Mouse (Mus musculus): ENCODE results near the gene Zfp958.
"Not testable (repeated sequence)": the region's sequence is repeated elsewhere in the genome, so short reads cannot be mapped to it uniquely, and the experiment has no call there.

Gene Zfp958

DNA sequence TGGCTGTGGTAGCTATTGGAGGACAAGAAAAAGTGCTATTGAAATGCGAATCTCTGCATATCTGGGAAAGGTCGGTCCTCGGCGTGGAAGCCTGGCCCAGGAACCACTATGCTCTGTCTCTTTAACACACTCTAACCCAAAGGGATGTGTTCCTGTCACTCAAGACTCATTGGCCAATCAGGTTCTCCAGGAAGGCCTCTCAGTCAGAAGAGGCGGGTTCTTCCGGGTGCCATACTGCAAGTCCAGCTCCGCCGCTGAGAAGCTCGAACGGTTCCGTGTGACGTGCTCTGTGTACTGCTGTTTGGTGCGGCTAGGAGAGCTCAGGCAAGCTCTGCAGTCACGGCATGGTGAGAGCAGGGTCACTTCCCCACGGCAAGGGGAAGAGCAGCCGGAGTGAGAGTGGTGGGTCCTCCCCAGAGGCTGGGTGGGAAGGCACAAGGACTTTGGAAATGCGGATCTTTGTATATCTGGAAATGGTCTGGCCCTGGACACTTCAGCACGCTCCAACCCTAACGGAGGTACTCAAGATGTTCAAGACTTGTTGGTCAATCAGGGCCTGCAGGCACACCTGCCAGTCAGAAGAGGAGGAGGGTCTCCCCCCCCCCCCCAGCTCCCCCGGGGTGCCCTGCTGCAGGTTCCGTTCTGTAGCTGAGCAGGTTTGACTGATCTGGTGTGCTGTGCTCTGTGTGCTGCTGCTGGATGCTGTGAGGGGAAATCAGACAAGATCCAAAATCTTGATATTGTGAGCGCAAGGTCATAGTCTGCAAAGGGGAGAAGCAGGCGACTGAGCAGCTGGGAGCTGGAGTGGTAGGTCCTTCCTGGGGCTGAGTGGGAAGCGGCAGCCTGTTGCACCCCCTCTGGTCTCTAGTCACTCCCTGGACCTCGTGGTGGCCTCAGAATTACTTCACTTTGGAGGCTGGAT, at the start of gene Zfp958:
TSS of gene Zfp958 (plus strand) at position 236 of the 922 bp plus-strand sequence.
- peak; percentile 89 for DNase-seq (ENCODE audit: low spot score)

DNA sequence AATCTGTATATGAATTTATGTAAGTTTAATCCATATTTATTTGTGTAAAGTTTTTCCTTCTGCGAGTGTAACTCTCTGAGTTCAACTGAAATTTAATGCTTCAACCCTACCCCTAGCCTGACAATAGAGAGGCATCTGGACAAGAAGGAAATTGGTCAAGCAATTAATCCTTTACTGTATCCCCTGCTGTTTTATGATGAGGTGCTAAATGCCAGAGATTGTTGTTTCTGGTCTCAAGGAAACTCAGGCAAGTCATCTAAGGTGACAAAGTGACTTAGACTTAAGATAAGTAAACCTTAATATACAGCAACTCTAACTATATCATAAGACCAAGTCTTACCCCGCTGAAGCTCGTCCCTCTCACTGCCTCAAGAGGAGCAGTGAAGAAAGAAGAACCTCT, 31.0 kb upstream of the Zfp958 start:
- no peak for DNase-seq (ENCODE audit: low spot score)

DNA sequence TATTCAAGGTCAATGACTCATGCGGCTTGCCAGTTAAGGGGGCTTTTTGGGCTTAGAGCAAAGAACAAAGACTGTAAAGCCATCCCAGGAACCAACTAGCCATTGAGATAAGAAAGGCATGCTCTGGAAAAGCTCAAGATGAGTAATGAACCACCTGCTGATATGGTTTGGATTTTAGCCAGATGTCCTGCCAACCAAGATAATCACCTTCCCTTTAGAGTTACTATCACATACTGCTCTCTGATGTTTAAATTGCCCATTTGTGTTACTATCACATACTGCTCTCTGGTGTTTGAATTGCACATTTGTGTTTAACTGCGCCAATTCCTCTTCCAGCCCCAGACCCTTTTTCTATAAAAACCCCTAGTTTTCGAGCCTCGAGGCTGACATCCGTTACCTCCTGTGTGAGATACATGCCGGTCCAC, 30.2 kb upstream of the Zfp958 start:
- DNase-seq (ENCODE audit: low spot score) = no peak

DNA sequence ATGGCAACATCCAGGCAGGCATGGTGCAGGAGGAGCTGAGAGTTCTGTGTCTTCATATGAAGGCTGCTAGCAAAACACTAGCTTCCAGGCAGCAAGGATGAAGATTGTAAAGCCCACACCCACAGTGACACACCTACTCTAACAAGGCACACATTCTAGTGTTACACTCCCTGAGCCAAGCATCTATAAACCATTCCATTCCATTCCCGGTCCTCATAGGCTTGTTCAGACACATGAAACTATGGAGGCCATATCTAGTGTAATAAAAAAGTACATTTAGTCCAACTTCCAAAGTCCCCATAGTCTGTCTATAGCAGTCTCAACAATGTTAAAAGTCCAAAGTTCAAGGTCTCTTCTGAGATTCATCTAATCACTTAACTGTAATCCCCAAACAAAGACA, 28.3 kb upstream of the Zfp958 start:
- no peak for DNase-seq (ENCODE audit: low spot score)

DNA sequence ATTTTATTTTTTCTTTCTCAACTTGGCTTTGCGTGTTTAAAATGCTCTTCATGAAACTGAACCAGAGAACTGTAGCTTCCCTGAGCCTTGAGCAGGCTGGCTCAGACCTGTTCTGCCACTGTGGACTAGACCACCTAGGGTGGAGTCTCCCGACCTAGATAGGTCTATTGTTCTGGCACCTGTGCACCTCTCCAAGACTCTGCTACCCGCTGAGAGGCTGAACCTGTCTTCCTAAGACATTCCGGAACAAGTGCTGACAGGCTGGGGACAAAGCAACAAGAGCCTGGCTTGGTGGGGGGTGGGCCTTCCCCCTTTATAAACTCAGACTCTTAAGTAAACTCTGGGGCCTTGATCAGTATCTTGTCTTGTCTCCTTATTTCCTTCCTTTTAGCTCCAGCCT, 26.6 kb upstream of the Zfp958 start:
- DNase-seq (ENCODE audit: low spot score) = no peak

DNA sequence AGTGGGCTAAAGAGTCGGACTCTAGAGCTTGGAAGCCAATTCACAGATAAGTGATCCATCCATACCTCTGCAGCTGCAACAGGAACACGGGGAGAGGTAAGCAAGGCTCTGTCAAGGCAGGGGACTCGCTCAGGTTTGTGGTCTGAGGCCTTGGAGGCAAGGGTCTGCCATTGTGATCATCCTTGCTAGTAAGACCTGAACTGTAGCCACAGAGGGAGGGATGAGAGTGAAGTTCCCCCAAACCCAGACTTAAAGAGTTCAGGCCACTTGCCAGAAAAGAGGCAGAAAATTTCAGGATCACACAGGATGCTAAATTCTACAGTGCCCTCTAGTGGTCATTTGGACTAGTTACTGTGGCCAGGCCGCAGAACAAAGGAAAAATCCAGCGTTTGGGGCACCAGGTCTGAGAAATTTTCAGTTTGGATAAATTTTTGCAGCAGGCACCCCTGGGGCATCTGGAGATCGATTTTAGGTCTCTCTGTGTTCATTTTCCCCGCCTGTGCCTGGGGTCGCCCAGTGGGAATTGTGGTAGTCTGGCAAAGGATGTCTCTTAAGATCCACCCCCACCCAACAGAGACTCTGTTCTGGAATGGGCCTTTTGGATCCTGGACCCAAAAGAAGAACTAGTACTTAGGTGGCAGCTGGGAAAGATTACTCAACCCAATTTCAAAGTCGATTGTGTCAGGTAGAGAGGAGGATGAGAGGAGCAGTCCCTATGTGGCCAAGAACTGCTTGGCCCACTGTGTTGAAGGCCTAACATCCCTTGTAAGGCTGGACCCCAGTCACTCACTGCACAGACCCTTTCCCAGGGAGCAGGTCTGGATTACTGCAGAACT, 24.6 kb upstream of the Zfp958 start:
- DNase-seq (ENCODE audit: low spot score) = peak; percentile 43

DNA sequence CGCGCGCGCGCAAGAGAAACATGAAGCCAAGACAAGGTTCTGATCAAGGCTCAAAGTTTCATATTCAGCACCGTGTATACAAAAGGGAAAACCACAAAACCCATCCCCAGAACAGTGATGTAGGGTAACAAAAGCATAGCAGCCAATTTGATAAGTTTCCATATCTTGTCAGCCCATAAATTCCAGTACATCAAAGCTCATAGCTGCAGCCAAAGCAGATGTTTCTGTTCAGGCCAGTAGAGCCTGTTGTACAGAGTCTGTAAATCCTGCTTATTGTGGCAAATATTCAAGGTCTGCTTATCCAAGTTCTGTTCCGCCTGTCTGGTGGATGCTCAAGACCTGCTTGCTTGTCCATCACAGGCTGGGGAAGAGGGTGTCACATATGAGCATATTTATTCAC, 4.1 kb upstream of the Zfp958 start:
- DNase-seq (ENCODE audit: low spot score) = no peak

DNA sequence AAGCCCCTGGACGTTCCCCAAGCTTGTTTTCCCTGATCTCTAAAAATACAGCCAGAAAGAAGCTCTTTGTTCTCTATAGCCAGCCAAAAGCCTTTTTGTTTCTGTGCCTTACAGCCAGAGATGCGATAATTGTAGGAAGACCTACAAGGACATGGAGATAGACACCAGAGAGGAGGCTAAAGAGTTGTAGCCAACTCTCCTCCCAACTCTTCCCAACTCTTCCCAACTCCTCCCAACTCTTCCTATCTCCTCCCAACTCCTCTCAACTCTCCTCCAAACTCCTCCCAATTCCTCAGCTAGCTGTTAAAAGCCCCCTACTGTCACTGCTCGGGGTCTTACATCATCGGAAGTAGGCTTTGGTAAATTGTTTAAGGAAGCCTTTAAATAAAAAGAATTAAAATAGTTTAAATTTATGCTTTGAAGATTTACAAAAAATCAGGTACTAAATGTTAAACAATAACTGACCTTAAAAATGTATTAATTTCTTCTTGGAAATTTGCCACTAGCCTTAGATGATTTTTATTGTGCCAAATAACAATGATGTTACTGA, 1.3 kb upstream of the Zfp958 start:
- not testable (repeated sequence) for DNase-seq (ENCODE audit: low spot score)

DNA sequence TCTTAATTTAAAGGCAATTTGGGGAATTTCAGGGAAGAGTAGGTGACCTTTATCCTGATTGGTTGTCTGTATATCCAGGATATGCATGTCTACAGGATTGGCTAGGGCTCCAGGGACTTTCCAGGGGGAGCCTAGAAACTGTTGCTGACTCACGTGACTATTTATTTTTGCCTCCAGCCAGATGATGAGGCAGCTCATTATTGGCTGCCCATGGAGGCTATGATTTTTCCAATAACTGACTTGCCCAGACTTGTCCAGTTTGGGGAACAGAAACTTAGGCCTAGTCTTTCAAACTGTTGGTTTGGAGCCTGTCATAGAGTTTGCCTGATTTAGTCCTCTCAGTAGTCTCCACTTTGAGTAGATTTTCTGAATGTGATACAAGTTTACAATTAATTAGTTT, 14.4 kb downstream of the Zfp958 start:
- DNase-seq (ENCODE audit: low spot score) = no peak

DNA sequence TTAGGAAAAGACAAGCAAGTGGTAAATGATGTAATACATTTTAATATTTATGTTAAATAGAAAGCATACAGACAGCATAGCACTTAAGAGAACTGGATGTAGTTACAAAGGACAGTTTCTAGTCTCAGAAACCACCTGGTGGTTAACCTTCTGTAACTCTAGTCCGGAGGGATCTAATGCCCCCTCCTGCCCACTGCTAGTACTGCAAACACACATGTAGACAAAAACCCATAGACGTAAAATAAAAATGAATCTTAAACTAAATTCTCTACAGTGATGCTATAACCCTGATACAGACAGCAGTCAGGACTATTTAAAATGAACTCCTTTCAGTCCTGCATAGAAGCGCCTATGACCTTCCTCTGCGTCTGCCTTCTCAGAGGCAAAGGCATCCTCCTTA, 24.1 kb downstream of the Zfp958 start:
- DNase-seq (ENCODE audit: low spot score) = no peak

DNA sequence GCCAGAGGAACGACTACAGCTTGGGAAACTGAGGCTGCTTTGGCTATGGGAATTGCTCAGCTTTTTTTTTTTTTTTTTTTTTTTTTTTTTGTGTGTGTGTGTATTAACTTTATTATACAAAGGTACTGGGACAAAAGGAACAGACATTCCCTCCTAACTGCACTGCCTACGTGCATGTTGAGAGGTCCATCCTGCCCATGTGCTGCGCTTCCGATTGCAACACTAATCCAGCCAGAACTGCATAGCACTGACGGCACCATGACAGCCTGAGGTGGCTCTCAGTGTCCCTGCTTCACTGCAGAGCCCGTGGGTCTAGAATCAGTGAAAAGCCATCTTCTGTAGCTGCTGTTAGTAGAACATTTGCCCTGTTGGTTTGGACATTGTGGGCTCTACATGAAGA, 30.0 kb downstream of the Zfp958 start:
- not testable (repeated sequence) for DNase-seq (ENCODE audit: low spot score)

DNA sequence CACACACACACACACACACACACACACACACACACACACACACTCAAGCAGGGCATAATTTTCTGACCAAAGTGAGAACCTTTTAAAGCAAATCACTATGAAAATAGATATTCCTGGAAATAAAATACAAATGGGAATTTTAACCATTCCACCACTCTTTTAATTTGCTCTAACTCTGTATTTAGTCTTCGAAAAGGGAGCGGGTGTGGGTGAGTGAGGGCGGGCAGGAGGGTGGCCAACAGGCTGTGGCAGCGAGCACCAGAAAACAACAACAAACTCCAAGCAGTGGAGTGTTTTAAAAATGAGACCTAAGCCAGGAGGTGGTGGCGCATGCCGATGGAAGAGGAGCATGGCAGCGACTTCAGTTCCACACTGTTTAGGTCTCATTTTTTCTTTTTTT, 43.6 kb downstream of the Zfp958 start:
- DNase-seq (ENCODE audit: low spot score) = peak; percentile 87

DNA sequence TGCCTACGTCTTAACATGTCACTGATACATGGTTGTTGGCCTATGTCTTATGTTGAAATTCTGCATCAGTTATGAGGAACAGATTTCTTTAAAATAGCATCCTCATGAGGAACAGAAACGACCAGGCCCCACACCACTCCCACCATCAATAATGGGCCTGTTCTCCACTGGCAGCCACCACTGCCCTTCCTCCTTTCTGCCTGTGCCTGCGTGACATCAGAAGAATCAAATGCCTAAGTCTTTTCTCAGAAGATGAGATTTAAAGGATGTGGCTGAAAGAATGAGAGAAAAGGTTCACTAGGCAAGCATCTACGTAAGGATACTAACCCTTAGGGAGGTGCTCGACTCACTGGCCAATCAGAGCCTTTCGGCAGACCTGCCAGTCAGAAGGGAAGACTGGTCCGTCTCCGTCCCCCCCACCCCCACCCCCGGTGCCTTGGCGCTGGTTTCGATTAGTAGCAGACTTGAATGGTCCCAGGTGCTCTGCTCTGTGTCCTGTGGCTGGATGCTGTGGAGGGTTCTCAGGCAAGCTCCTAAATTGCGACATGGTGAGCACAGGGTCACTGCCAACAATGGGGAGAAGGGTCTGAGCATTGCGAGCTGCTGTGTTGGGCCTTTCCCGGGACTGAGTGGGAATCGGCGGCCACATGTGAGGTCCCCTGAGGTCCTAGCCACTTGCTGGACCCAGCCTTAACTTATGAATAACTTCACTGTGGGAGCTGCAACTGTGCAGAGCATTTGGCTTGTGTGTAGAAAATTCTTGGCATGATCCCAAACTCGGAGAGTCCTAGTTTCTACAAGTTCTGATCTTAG, 62.4 kb downstream of the Zfp958 start:
- DNase-seq (ENCODE audit: low spot score) = peak; percentile 41

DNA sequence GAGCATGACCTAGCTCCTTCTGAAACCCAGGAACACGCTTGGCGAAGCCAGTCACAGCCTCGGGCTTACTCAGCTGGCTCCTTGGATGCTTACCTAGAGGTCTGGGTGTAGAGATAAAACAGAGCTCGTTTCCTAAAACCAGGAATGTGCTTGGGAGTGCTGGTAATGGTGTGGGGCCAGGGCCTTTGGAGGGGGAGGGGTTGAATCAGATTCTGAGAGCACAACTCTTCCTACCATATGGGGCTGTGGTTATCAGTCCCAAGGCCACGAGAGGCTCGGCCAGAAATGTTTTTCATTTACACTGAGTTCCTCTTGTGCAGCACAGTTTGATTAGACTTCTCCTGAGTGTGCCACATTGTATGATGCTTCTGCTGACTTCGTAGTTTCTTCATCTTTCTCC, 63.6 kb downstream of the Zfp958 start:
- DNase-seq (ENCODE audit: low spot score) = peak; percentile 50

DNA sequence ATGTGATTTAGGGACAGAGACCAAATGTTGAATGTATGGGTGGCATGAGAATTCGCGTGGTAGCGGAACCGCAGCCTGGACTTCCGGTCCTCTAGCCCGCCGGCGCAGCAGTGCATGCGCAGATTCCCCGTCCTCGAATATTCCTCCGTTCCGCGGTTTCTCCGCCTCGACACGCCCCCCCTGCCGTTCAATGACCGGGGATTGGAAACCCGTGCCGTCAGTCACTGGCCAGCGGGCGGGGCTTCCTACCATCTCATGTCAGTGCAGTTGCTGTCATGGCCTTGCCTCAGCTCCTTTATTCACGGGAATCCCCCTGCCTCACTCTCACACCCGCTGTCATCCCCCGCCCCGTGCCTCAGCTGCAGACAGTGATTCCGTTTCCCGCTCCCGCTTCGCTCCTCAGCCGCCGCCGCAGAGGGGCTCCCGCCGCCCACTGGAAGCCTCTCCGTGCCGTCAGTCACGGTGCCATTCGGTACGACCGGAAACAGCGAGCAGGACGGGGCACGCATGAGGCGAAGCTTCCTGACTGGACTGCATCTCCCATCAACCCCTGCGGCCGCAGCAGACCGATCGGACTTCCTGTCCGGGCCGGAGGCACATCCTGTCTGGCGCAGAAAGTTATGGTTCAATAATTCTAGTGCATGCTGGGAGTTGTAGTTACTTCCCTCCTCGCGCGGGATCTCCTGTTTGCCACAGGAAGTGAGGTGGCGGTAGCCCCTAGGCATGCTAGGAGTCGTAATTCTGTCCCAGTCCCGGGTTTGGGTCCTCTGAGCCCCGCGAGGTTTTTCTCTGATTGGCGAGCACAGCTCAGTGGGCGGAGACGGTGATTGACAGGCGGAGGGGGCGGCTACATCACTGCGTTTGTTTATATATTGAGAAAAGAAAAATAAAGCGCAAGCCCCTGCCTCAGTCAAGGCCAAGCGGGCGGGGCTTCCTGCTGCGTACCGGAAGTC, 64.6 kb downstream of the Zfp958 start:
- DNase-seq (ENCODE audit: low spot score) = peak; percentile 99

DNA sequence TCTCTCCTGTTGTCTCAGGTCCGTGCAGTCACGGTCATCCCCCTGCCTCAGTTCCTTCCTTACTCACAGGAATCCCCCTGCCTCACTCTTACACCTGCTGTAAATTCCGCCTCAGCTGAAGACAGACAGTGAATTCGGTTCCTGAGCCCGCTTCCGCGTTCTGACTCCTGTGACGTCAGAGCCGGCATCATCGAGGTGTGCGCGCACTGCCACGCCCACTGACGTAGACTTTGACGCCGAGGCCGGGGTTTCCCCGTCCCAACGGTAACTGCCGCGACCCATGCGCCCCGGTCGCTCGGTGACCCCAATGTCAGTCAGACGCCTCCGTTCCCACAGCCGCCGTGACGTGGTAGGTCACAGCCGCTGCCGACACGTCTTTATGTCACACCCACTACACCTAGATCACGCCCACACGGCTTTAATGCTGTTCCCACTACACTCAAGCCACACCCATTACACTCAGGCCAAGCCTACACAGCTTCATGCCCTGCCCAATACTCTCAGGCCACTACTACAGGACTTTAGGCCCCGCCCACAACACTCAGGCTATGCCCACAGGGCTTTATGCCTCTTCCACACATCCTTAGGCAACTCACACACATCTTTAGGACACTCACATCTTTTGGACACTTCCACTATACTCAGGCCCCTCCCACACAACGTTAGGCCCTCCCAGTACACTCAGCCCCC, 65.4 kb downstream of the Zfp958 start:
- peak; percentile 93 for DNase-seq (ENCODE audit: low spot score)

DNA sequence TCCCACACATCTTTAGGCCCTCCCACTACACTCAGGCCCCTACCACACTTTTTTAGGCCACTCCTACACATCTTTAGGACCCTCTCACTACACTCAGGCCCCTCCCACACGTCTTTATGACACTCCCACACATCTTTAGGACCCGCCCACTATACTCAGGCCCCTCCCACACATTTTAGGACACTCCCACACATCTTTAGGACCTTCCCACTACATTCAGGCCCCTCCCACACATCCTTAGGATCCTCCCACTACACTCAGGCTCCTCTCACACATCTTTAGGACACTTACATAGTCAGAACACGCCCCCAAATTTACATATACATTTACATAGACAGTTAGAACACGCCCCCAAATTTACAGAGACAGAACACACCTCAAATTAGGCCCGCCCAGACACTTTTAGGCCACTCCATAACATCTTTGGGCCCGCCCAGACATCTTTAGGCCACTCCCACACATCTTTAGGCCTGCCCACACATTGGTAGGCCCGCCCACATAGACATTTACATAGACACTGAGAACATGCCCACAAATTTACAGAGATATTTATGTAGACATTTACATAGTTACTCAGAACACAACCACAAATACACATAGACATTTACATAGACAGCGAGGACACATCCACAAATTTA, 66.1 kb downstream of the Zfp958 start:
- peak; percentile 54 for DNase-seq (ENCODE audit: low spot score)

DNA sequence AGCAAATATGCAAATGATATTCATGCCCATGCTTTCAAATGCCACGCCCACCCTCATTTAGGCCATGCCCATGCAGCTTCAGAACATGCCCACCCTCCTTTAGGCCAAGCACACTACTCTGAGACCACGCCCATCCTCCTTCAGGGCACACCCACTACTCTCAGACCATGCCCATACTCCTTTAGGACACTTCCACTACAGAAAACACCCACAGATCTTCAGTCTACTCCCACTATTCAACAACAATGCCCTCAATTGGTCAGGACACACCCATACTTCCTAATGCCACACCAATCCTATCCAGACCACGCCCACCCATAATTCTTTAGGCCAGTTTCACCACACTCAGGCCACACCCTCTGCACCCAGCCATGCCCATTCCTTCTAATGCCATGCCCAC, 66.8 kb downstream of the Zfp958 start:
- DNase-seq (ENCODE audit: low spot score) = peak; percentile 49
